Mouse (Mus musculus) C2C12 (cell line): ENCODE results near the gene Col15a1.

Experiments used
- CTCF ChIP-seq: IDR thresholded peaks from one replicate; pipeline ENCODE4 v1.5.1; 2011; ENCODE audit not compliant: control insufficient read depth, insufficient read depth, insufficient read length
- MYOG ChIP-seq: IDR thresholded peaks from one replicate; pipeline ENCODE4 v1.6.1; 2011; ENCODE audit not compliant: control insufficient read depth, insufficient read length; ENCODE audit errors: extremely low read depth
- USF1 ChIP-seq: IDR thresholded peaks from one replicate; pipeline ENCODE4 v1.6.1; 2011; ENCODE audit warnings: low read depth, mild to moderate bottlenecking, control low read depth, moderate library complexity

- no peak for TF ChIP-seq CTCF
- TF ChIP-seq USF1, result no peak
- TF ChIP-seq MYOG, result no peak
Measured at GRCm38 (mm10) chr4:47286599-47287147, 78.7 kb downstream of the Col15a1 start.
